Mouse (Mus musculus) intestine, embryonic 16.5 days (tissue): ENCODE results near the gene Rgs7bp. TPM values are rescaled to one million over a fixed set of nuclear protein-coding genes. Genes with fewer than 3 reads are reported as not detected.
A peak's percentile ranks its signal among the peaks of the same experiment; 100 is the strongest.

Source experiments
- ATAC-seq: fragments of 200-750 bp; cut with Nextera tagmentation; 2 replicates; pipeline ENCODE4 v1.8.0; 2017; ENCODE audit warnings: moderate TSS enrichment, moderate library complexity
- H3K27ac ChIP-seq: fragments of 300-500 bp; sonication (generic); 2 replicates; pipeline ENCODE4 v1.5.1; 2014; ENCODE audit warnings: mild to moderate bottlenecking, low read length
- H3K27me3 ChIP-seq: fragments of 300-500 bp; sonication (generic); replicated peaks from 2 replicates; pipeline ENCODE4 v1.6.1; 2014; ENCODE audit warnings: low read length, control low read depth, mixed read lengths; ENCODE audit not compliant: control insufficient read depth, insufficient read depth
- H3K36me3 ChIP-seq: fragments of 300-500 bp; sonication (generic); 2 replicates; pipeline ENCODE4 v1.6.1; 2014; ENCODE audit warnings: low read length, control low read depth; ENCODE audit not compliant: control insufficient read depth, insufficient read depth
- H3K4me1 ChIP-seq: fragments of 300-500 bp; sonication (generic); 2 replicates; pipeline ENCODE4 v1.6.1; 2014; ENCODE audit warnings: low read length, control low read depth, mixed read lengths; ENCODE audit not compliant: control insufficient read depth, insufficient read depth
- H3K4me2 ChIP-seq: fragments of 300-500 bp; sonication (generic); 2 replicates; pipeline ENCODE4 v1.6.1; 2014; ENCODE audit warnings: low read depth, low read length, control low read depth
- H3K4me3 ChIP-seq: fragments of 300-500 bp; sonication (generic); 2 replicates; pipeline ENCODE4 v1.5.1; 2014; ENCODE audit warnings: mild to moderate bottlenecking, low read length
- H3K9ac ChIP-seq: fragments of 300-500 bp; sonication (generic); 2 replicates; pipeline ENCODE4 v1.6.1; 2014; ENCODE audit warnings: low read depth, low read length
- H3K9me3 ChIP-seq: fragments of 300-500 bp; sonication (generic); 2 replicates; pipeline ENCODE4 v1.6.1; 2016; ENCODE audit warnings: low read length, control low read depth; ENCODE audit not compliant: control insufficient read depth
- WGBS: fragments of 180-500 bp; shearing (Covaris S2); extraction: QIAGEN DNeasy Blood & Tissue Kit; methylation state at CpG from one replicate; pipeline ENCODE4 v1.1.7; 2014; 5-methylcytosine and 5-hydroxymethylcytosine counted together
- polyA plus RNA-seq: library from polyadenylated mRNA; unstranded; fragments of >200 nt; fragmentation: Nextera tagmentation; extraction: Ambion mirVana; gene quantifications from 2 replicates; pipeline ENCODE4 v1.2.1, GENCODE M21; 2015

The Rgs7bp gene
- 2.1 and 2.2 TPM in 2 replicates for polyA plus RNA-seq

- under 1% methylated on average over 73 of the region's 75 CpGs for WGBS
- peak within 1 kb of the TSS; percentile 71 for H3K4me3 ChIP-seq
- H3K4me1 ChIP-seq, result 0 out of 2 replicates have a peak, but pooled peaks cover 3% of the 10 kb centered on the region
- no peaks in the 10 kb centered on the region for H3K9me3 ChIP-seq
- H3K9ac ChIP-seq, result peak within 1 kb of the TSS; percentile 71
- no peaks in the 10 kb centered on the region for H3K36me3 ChIP-seq
- peaks cover 12% of the 10 kb centered on the region; the same call in 1 of the 2 replicates for H3K27me3 ChIP-seq
- peak within 1 kb of the TSS; percentile 97 for H3K4me2 ChIP-seq
- peak; percentile 90 for ATAC-seq
- peak within 1 kb of the TSS; percentile 48 for H3K27ac ChIP-seq
Observed at GRCm38 (mm10) chr13:105054181-105054940, at the start of gene Rgs7bp. TSS of gene Rgs7bp (minus strand) at chr13:105054930.

GRCm38 (mm10) chr13:105104385-105104784, 49.7 kb upstream of the Rgs7bp start:
- ATAC-seq, result no peak
- 82% methylated on average over 2 of the region's 2 CpGs for WGBS
- no peak overlapping the region for H3K4me3 ChIP-seq

GRCm38 (mm10) chr13:105100705-105101104, 46.0 kb upstream of the Rgs7bp start:
- Histone ChIP-seq H3K27me3 (no peaks in the 10 kb centered on the region), H3K4me1 (no peaks in the 10 kb centered on the region), H3K4me3 (no peak overlapping the region), H3K27ac (no peak overlapping the region), H3K36me3 (no peaks in the 10 kb centered on the region), H3K9ac (no peak overlapping the region), H3K4me2 (no peak overlapping the region), H3K9me3 (no peaks in the 10 kb centered on the region)
- ATAC-seq, result no peak
- WGBS, result 79% methylated on average over 4 of the region's 4 CpGs

More at GRCm38 (mm10) chr13:105104385-105104784, 49.7 kb upstream of the Rgs7bp start:
- H3K4me1 ChIP-seq, result no peaks in the 10 kb centered on the region
- no peaks in the 10 kb centered on the region for H3K27me3 ChIP-seq
- H3K36me3 ChIP-seq, result no peaks in the 10 kb centered on the region
- H3K27ac ChIP-seq, result no peak overlapping the region
- H3K9ac ChIP-seq, result no peak overlapping the region
- no peaks in the 10 kb centered on the region for H3K9me3 ChIP-seq
- no peak overlapping the region for H3K4me2 ChIP-seq

GRCm38 (mm10) chr13:105096316-105096715, 41.6 kb upstream of the Rgs7bp start:
- no peak overlapping the region for H3K9ac ChIP-seq
- no peak overlapping the region for H3K27ac ChIP-seq
- H3K9me3 ChIP-seq, result no peaks in the 10 kb centered on the region
- H3K4me2 ChIP-seq, result no peak overlapping the region
- no peaks in the 10 kb centered on the region for H3K36me3 ChIP-seq
- no peak overlapping the region for H3K4me3 ChIP-seq
- no peaks in the 10 kb centered on the region for H3K27me3 ChIP-seq
- H3K4me1 ChIP-seq, result no peaks in the 10 kb centered on the region
- WGBS, result 63% methylated on average over 2 of the region's 2 CpGs
- ATAC-seq, result no peak

- no peak for ATAC-seq
- 88% methylated on average over 3 of the region's 3 CpGs for WGBS
- no peak overlapping the region for H3K4me2 ChIP-seq
- no peaks in the 10 kb centered on the region for H3K36me3 ChIP-seq
- no peak overlapping the region for H3K9ac ChIP-seq
- H3K9me3 ChIP-seq, result no peaks in the 10 kb centered on the region
- H3K4me3 ChIP-seq, result no peak overlapping the region
- no peaks in the 10 kb centered on the region for H3K27me3 ChIP-seq
- no peak overlapping the region for H3K27ac ChIP-seq
- no peaks in the 10 kb centered on the region for H3K4me1 ChIP-seq
Observed at GRCm38 (mm10) chr13:105089276-105089675, 34.5 kb upstream of the Rgs7bp start.

- ATAC-seq, result no peak
- H3K27me3 ChIP-seq, result no peaks in the 10 kb centered on the region
- H3K9ac ChIP-seq, result no peak within 1 kb of the TSS
- H3K36me3 ChIP-seq, result no peaks in the 10 kb centered on the region
- no peaks in the 10 kb centered on the region for H3K9me3 ChIP-seq
- 90% methylated on average over 10 of the region's 10 CpGs for WGBS
- no peak within 1 kb of the TSS for H3K4me3 ChIP-seq
- H3K27ac ChIP-seq, result no peak within 1 kb of the TSS
- H3K4me1 ChIP-seq, result no peaks in the 10 kb centered on the region
- no peak within 1 kb of the TSS for H3K4me2 ChIP-seq
Observed at GRCm38 (mm10) chr13:105081862-105082261, 27.1 kb upstream of the Rgs7bp start, which contains the start of gene 4933425L06Rik. TSS of gene 4933425L06Rik (plus strand) at chr13:105082122.

- Histone ChIP-seq H3K27me3 (no peaks in the 10 kb centered on the region), H3K9ac (no peak overlapping the region), H3K27ac (no peak overlapping the region), H3K9me3 (no peaks in the 10 kb centered on the region), H3K4me3 (no peak overlapping the region), H3K4me2 (no peak overlapping the region), H3K4me1 (no peaks in the 10 kb centered on the region), H3K36me3 (no peaks in the 10 kb centered on the region)
- ATAC-seq, result no peak
- 68% methylated on average over 7 of the region's 7 CpGs for WGBS
Observed at GRCm38 (mm10) chr13:105066890-105067845, 12.4 kb upstream of the Rgs7bp start.

- Histone ChIP-seq H3K4me2 (no peak overlapping the region), H3K9ac (no peak overlapping the region), H3K4me3 (no peak overlapping the region), H3K27ac (no peak overlapping the region), H3K27me3 (no peaks in the 10 kb centered on the region), H3K36me3 (no peaks in the 10 kb centered on the region), H3K9me3 (no peaks in the 10 kb centered on the region), H3K4me1 (no peaks in the 10 kb centered on the region)
- no peak for ATAC-seq
Observed at GRCm38 (mm10) chr13:105066119-105066518, 11.4 kb upstream of the Rgs7bp start.

- H3K36me3 ChIP-seq, result no peaks in the 10 kb centered on the region
- no peak overlapping the region; the same call in 1 of the 2 replicates for H3K4me3 ChIP-seq
- no peak overlapping the region for H3K9ac ChIP-seq
- peak overlapping the region; percentile 97 for H3K4me2 ChIP-seq
- H3K9me3 ChIP-seq, result no peaks in the 10 kb centered on the region
- ATAC-seq, result no peak; the same call in 1 of the 2 replicates
- no peak overlapping the region for H3K27ac ChIP-seq
- WGBS, result 21% methylated on average over 5 of the region's 5 CpGs
- 0 out of 2 replicates have a peak, but pooled peaks cover 3% of the 10 kb centered on the region for H3K4me1 ChIP-seq
- peaks cover 12% of the 10 kb centered on the region; the same call in 1 of the 2 replicates for H3K27me3 ChIP-seq
Observed at GRCm38 (mm10) chr13:105055374-105055773, 644 bp upstream of the Rgs7bp start.
